Mouse (Mus musculus) bone marrow, adult 2 months (tissue): ENCODE results near the gene Taf3. TPM values are rescaled to one million over a fixed set of nuclear protein-coding genes. Genes with fewer than 3 reads are reported as not detected.

Source experiments
- H3K27ac ChIP-seq: fragments of 200-500 bp; 2 replicates; pipeline ENCODE4 v1.5.1; 2012; ENCODE audit warnings: low read depth, mild to moderate bottlenecking, control low read depth, inconsistent platforms, low read length; ENCODE audit not compliant: control insufficient read depth, poor library complexity, insufficient read depth
- H3K4me1 ChIP-seq: fragments of 200-500 bp; 2 replicates; pipeline ENCODE4 v1.6.1; 2011; ENCODE audit warnings: low read length; ENCODE audit not compliant: control insufficient read depth, insufficient read depth
- H3K4me3 ChIP-seq: fragments of 200-500 bp; replicated peaks from 2 replicates; pipeline ENCODE3; 2011; ENCODE audit warnings: mild to moderate bottlenecking, low read depth, low read length, control low read depth; ENCODE audit not compliant: control insufficient read depth
- CTCF ChIP-seq: fragments of 200-500 bp; IDR thresholded peaks from 2 replicates; pipeline ENCODE4 v1.5.1; 2011; ENCODE audit warnings: low read length, control low read depth; ENCODE audit not compliant: control insufficient read depth, insufficient read depth
- POLR2A ChIP-seq: fragments of 200-500 bp; IDR thresholded peaks from 2 replicates; pipeline ENCODE4 v1.6.1; 2011; ENCODE audit warnings: low read depth, mild to moderate bottlenecking, control low read depth, low read length, borderline replicate concordance; ENCODE audit not compliant: control insufficient read depth
- WGBS: fragments of 180-500 bp; shearing (Covaris S2); methylation state at CpG from one replicate; pipeline ENCODE4 v1.1.7; 2018; 5-methylcytosine and 5-hydroxymethylcytosine counted together
- polyA plus RNA-seq: library from polyadenylated mRNA; stranded (reverse); fragments of >200 nt; gene quantifications from 2 replicates; pipeline ENCODE4 v1.2.4, GENCODE M21; 2011; ENCODE audit warnings: low replicate concordance; ENCODE audit not compliant: missing spikeins, insufficient read depth, insufficient read length

Gene Taf3
- polyA plus RNA-seq, 1 experiment, result 6.5 TPM

DNA sequence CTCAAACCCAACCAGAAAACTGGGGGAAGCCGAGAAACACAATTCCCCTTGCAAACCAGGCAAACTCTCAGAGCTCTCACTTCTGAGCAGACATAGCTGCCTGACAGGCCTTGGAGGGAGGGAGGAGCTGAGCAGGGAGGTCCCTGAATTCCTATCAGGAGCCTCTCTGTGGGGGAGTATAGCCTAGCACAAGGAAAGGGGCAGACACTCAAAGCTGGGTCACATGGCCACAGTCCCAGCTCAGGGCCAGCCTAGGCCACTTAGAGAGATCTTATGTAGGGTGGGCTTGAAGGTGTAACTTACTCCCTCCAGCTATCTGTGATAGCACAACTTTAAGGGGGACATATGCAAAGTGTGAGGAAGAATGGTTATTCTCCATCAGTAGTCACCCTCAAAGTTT, 112.4 kb downstream of the Taf3 start:
- no peak overlapping the region for H3K27ac ChIP-seq
- no peaks in the 10 kb centered on the region; the same call in 1 of the 2 replicates for H3K4me1 ChIP-seq
- no peak overlapping the region for H3K4me3 ChIP-seq
- TF ChIP-seq POLR2A (no peak), CTCF (no peak)
- WGBS, result 60% methylated on average over 1 of the region's 1 CpGs

DNA sequence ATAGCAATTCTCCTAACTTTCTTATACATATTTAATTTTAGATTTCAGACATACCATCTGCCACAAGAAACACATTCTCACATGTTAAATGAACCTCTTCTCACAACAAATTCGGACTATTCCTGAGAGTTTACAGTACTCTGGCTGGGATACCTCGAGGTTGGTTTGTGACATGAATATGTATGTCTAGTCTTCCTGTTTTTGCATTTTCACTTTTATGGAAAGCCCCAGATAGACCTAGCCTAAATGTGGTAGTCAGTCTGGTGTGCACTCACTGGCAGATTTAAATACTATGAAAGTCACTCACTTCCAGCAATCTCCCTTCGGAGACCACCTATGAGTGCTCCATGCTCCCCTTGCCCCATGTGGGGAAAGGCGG, 121.5 kb downstream of the Taf3 start:
- Histone ChIP-seq H3K27ac (no peak overlapping the region), H3K4me3 (no peak overlapping the region), H3K4me1 (peaks cover 2% of the 10 kb centered on the region; the same call in 1 of the 2 replicates)
- TF ChIP-seq POLR2A, result no peak
- no peak for TF ChIP-seq CTCF
- WGBS, result 66% methylated on average over 4 of the region's 4 CpGs

DNA sequence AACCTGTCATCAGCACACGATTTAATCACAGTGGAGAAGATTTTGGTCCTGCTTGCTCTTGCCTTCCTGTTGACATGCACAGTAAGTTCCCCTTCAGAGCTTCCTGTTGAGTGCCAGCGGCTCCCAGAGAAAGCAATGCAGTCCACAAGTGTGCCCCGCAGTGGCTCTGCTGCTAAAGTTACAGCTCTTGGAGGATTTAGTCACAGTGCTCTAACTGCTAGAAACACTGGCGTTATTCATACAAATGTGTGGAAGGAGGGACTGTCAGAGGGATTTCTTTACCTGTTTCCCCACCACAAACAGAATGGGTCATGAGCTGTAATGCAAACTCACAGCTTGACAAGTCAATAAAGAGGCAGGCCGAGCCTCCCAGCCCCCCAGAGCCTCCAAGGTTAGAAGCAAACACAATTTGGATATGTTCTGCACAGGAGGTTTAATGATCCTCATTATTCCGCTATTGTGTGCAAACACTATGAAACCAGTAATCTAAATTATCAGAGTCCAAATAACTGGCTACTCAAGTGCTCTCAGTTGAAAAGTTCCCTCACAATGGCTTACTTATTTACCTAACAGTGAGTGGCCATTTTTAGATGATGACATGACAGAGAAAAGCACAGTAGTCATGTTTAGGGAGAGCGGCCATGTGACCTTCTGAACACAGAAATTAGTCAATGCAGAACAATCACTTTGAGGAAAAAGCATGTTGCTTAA, 122.0 kb downstream of the Taf3 start:
- WGBS, result 35% methylated on average over 7 of the region's 7 CpGs
- TF ChIP-seq CTCF (no peak), POLR2A (no peak)
- H3K4me1 ChIP-seq, result peaks cover 2% of the 10 kb centered on the region; the same call in 1 of the 2 replicates
- H3K27ac ChIP-seq, result no peak overlapping the region
- H3K4me3 ChIP-seq, result no peak overlapping the region

DNA sequence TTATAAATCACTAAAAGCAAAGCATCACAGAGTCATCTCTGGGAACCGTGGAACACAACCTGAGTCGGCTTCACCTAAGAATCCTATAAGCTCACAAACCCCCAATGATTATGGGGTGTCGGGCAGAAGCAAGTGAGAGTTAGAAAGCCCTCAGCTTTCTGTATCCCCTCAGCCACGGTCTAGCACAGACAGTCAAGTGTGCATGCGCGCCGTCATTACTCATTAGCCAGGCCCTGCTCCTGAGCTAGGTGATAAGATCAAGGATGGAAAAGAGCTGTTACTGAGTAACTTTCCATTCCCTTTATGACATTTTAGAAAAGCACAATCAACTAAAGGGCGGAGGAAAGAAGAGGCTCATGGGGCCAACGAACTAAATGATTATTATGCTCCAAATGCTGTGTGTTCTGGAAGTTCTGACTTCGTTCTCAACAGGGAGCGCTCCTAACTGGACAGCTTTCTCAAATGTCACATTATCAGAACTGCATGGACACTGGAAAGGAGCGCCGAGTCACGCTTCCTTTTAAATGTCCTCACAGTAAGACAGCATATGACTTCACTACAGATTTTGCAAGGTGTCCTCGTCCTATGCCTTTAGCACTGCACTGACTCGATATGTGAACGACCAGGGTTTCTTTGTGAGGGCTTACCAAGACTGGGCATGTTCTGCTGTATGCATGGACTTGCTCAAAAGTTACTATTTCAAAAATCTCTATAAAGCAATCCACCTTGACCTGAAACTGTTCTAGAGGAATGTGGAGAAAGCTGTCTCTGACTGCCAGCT, 129.5 kb downstream of the Taf3 start:
- WGBS, result 88% methylated on average over 17 of the region's 17 CpGs
- H3K4me3 ChIP-seq, result no peak overlapping the region
- TF ChIP-seq POLR2A (no peak), CTCF (no peak)
- no peak overlapping the region for H3K27ac ChIP-seq
- H3K4me1 ChIP-seq, result no peaks in the 10 kb centered on the region

DNA sequence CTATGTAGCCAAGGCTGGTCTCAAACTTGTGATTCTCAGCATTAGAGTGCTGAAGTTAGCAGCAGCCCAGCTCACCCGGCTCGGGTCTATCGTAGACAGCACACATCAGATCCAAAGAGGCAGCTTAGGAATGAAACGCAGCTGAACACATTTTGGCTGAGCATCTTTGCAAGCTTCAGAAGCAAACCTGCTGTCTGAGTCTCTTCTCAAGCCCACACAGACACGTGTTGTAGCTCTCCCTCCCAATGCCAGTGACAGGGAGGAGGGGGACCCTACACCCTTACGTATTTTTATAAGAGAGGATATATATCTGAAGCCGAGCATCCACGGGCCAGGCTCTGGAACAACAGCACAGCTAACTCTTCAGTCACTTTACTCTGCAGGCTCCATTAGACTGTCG, 130.8 kb downstream of the Taf3 start:
- H3K4me3 ChIP-seq, result no peak overlapping the region
- 95% methylated on average over 9 of the region's 9 CpGs for WGBS

DNA sequence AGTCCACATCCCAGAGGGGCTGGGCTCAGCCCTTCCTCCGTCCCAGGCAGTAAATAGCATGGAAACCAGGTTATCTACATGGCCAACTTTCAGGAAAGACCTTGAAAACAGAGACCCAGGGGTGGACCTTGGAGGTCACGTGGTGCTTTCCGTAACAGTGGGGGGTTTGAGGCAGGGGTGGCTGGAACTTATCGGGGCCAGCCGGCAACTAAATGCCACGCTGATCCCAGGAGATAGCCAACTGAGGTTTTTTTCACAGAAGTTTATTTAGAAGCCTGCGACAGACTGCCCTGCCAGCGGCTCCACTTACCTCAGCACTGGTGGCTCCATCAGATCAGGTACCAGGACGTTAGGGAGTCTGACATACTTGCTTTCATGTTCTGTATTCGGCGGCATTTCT, 142.4 kb downstream of the Taf3 start:
- Histone ChIP-seq H3K4me3 (no peak overlapping the region), H3K27ac (no peak overlapping the region), H3K4me1 (no peaks in the 10 kb centered on the region)
- TF ChIP-seq CTCF, result no peak
- WGBS, result 11% methylated on average over 11 of the region's 11 CpGs

More for the DNA sequence above, 130.8 kb downstream of the Taf3 start:
- Histone ChIP-seq H3K27ac (no peak overlapping the region), H3K4me1 (no peaks in the 10 kb centered on the region)
- TF ChIP-seq CTCF (no peak), POLR2A (no peak)

DNA sequence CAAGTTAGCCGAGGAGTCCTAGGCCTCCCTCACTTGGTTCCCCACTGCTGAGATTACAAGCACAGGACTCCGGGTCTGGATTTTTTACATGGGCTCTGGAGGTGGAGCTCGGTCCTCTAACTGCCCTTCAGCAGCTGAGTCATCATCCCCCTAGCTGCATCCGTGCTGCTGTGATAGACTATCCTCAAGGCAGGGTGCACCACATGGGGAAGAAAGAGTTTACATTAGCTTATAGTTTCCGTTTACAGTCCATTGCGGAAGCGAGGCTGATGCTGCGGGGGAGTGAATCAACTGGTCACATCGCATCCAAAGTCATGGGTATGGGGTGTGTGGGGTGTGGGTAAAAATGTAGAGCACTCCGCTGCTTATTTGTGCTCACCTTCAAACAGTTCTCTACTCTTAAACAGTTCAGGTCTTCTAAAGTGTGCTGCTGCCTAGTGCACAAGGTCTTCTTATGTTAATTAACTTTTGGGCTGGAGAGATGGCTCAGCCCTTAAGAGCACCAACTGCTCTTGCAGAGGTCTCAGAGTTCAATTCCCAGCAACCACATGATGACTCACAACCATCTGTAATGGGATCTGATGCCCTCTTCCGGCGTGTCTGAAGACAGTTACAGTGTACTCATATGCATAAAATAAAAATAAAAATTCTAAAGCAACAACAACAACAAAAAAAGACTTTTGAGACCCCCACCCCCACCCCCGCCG, 144.4 kb downstream of the Taf3 start:
- no peaks in the 10 kb centered on the region for H3K4me1 ChIP-seq
- TF ChIP-seq CTCF (no peak), POLR2A (no peak)
- 67% methylated on average over 14 of the region's 14 CpGs for WGBS
- H3K27ac ChIP-seq, result no peak overlapping the region
- H3K4me3 ChIP-seq, result no peak overlapping the region

DNA sequence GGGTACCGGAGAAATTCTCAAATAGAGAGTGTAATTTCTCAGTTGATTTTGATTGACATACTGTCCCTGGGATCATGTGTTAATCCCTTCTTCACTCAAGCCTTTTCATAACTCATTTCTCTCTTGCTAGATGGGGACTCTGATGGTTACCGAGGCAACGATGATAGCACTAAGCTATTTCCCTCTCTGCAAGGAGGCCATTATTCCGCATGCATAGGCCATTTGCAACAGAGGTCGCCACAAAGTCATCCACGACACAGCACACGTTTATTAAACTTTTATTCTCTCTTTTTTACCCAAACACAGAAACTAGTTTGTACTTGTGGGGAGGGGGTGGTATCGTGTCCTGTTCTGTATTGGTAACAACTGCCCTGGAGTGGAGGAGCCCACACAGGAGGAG, 150.6 kb downstream of the Taf3 start:
- no peaks in the 10 kb centered on the region for H3K4me1 ChIP-seq
- 50% methylated on average over 8 of the region's 8 CpGs for WGBS
- TF ChIP-seq POLR2A (no peak), CTCF (no peak)
- H3K4me3 ChIP-seq, result no peak overlapping the region
- no peak overlapping the region for H3K27ac ChIP-seq
